Mouse (Mus musculus): ENCODE measurements around the gene Cacna1i. TPM values are rescaled to one million over a fixed set of nuclear protein-coding genes. Genes with fewer than 3 reads are reported as not detected.

Gene Cacna1i
- polyA plus RNA-seq, 1 experiment: 2.8 TPM

DNA sequence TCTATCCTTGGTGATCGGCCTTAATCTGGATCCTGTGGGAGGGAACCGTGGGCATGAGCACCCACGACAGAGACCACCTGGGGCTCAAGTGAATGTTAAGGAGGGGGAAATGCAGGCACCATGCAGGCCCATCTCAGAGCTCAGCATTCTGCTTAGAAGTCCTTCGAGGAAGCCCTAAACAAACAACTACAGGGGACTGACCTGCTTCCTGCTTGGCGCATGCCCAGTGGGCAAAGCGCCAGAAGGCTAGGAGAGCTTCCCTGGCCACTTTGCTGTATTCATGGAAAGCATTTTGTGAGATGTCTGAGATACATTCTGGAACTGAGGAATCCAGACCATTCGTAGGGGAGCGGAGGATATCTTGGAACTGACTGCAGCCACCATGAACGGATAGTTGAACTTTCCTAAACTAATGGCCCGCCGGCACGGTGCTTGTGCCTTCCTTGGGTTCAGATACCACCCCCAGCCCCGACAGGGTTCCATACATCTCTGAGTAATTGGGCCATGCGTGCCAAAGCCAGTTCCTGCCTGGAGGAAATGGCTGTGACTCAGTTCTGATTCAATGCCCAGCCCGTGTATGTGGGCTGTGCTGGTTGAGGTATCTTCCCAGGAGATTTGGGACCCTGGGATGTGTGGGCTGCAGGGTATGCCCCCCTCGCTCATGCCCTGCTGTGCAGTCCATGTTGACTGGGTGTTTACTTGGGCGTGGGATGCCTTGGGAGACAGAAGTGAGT, 127.1 kb downstream of the Cacna1i start:
- TF ChIP-seq CTCF (IDR thresholded peaks at IDR 0.05; ENCODE audit: control insufficient read depth, insufficient read depth, low read length) (no peak), POLR2A (IDR thresholded peaks at IDR 0.05; ENCODE audit: borderline replicate concordance, control insufficient read depth, low read depth, low read length) (no peak)
- 71% methylated on average over 17 of the region's 17 CpGs for WGBS
- no peak overlapping the region for H3K4me3 ChIP-seq (replicated peaks; ENCODE audit: control insufficient read depth, low read depth, low read length)
- no peak overlapping the region for H3K27ac ChIP-seq (ENCODE audit: control insufficient read depth, insufficient read depth, low read depth, low read length, poor library complexity)
- no peaks in the 10 kb centered on the region for H3K4me1 ChIP-seq (ENCODE audit: control insufficient read depth, insufficient read depth, low read length)

DNA sequence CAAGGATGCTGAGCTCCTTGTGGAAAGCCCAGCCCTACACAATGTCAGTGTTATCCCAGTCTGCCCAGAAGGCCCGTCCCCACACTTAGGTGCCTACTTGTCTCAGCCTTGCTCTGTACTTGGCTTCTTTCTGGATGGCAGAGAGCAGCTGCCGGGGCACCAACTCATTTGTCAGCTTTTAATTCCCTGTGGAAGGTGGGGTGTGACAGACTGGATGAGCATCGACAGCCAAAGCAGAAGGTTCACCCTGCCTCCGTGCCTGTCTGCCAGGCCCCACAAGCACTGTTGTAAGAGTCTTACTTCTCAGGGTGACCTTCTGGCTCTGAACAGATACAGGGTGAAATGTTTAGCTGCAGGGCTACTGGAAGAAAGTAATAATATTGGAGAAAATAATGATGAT, 128.1 kb downstream of the Cacna1i start:
- TF ChIP-seq CTCF (IDR thresholded peaks at IDR 0.05; ENCODE audit: control insufficient read depth, insufficient read depth, low read length) (no peak), POLR2A (IDR thresholded peaks at IDR 0.05; ENCODE audit: borderline replicate concordance, control insufficient read depth, low read depth, low read length) (no peak)
- WGBS: 74% methylated on average over 4 of the region's 4 CpGs
- Histone ChIP-seq H3K4me3 (replicated peaks; ENCODE audit: control insufficient read depth, low read depth, low read length) (no peak overlapping the region), H3K27ac (ENCODE audit: control insufficient read depth, insufficient read depth, low read depth, low read length, poor library complexity) (no peak overlapping the region), H3K4me1 (ENCODE audit: control insufficient read depth, insufficient read depth, low read length) (no peaks in the 10 kb centered on the region)

DNA sequence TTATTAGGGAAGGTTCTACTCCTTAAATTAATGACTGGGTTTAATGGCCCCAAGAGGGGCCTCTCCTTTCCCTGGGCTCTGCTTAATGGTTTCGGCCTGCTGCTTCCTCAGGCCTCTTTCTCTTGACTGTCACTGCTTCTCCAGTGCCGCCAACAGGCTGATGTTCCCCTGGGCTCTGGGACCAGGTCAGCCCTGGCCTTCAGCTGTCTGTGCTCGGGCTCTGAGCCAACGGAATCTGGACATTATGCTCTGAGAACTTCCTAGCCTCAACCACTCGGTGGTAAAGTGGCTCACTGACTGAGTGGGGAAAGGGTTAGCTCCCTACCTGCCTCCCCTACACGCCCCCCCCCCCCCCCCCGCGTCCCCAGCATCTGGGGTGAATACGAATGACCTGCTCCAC, 130.0 kb downstream of the Cacna1i start:
- 65% methylated on average over 9 of the region's 9 CpGs for WGBS
- no peak for TF ChIP-seq POLR2A (IDR thresholded peaks at IDR 0.05; ENCODE audit: borderline replicate concordance, control insufficient read depth, low read depth, low read length)
- TF ChIP-seq CTCF (IDR thresholded peaks at IDR 0.05; ENCODE audit: control insufficient read depth, insufficient read depth, low read length): no peak
- Histone ChIP-seq H3K4me3 (replicated peaks; ENCODE audit: control insufficient read depth, low read depth, low read length) (no peak overlapping the region), H3K4me1 (ENCODE audit: control insufficient read depth, insufficient read depth, low read length) (no peaks in the 10 kb centered on the region), H3K27ac (ENCODE audit: control insufficient read depth, insufficient read depth, low read depth, low read length, poor library complexity) (no peak overlapping the region)

DNA sequence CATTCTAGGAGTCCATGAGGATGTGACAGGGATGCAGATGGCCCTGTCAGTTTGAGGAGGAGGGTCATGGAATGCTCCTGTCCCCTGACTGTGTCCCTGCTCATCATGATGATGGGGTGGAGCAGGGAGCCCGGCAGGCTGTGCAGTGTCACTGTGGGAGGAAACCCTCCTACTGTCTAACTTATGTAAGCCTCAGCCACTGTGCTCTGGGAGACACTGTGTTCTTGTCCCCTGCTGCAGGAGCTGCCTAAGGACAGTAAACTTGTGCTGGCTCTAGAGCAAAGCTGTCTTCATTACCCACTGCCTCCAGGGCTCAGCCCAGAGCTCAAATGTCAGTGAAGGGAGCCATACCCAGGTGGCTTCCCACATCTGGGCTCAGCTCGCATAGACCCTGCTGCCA, 131.1 kb downstream of the Cacna1i start:
- WGBS: 59% methylated on average over 2 of the region's 2 CpGs
- no peak for TF ChIP-seq CTCF (IDR thresholded peaks at IDR 0.05; ENCODE audit: control insufficient read depth, insufficient read depth, low read length)
- TF ChIP-seq POLR2A (IDR thresholded peaks at IDR 0.05; ENCODE audit: borderline replicate concordance, control insufficient read depth, low read depth, low read length): no peak
- H3K4me3 ChIP-seq (replicated peaks; ENCODE audit: control insufficient read depth, low read depth, low read length): no peak overlapping the region
- H3K4me1 ChIP-seq (ENCODE audit: control insufficient read depth, insufficient read depth, low read length): no peaks in the 10 kb centered on the region
- H3K27ac ChIP-seq (ENCODE audit: control insufficient read depth, insufficient read depth, low read depth, low read length, poor library complexity): no peak overlapping the region

DNA sequence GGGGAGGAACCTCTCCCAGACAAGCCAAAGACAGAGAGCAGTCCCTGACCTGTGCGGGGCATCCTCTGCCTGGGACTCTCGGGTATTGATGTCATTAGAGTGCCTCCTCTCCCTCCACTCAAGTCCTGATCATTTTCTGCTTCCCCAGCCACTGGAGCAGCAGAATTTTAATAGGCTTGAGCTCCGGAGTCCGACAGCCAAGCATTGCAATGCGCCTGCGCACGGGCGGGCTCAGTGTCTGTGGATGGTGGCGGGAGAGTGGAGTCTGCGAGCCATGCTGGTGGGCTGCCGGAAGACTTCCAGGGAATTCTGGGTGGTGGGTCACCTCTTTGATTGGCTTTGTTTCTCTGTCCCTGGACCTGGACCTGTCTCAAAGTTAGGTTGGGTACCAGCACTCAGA, 143.3 kb downstream of the Cacna1i start:
- TF ChIP-seq CTCF (IDR thresholded peaks at IDR 0.05; ENCODE audit: control insufficient read depth, insufficient read depth, low read length): no peak
- TF ChIP-seq POLR2A (IDR thresholded peaks at IDR 0.05; ENCODE audit: borderline replicate concordance, control insufficient read depth, low read depth, low read length): no peak
- WGBS: 90% methylated on average over 11 of the region's 11 CpGs
- Histone ChIP-seq H3K4me3 (replicated peaks; ENCODE audit: control insufficient read depth, low read depth, low read length) (no peak overlapping the region), H3K4me1 (ENCODE audit: control insufficient read depth, insufficient read depth, low read length) (no peaks in the 10 kb centered on the region), H3K27ac (ENCODE audit: control insufficient read depth, insufficient read depth, low read depth, low read length, poor library complexity) (no peak overlapping the region)

DNA sequence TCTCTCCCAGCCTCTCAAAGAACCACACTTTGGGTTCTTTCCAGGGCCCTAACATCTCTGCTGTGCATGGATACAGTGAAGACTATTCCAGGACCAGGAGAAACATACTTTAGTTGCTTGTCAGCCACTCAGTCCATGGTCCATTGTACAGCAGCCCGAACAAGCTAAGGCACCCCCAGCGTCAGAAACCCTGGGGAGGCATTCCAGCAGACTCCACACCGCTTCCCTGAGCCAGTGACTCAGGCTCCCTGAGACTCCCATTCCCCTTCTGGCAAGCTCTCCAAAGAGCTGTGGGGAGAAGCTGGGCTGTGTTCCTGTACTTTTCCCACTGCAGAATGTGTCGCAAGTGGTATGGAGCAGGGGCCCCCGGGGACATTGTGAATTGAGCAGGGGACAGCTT, 149.9 kb downstream of the Cacna1i start:
- no peak overlapping the region for H3K27ac ChIP-seq (ENCODE audit: control insufficient read depth, insufficient read depth, low read depth, low read length, poor library complexity)
- no peak overlapping the region for H3K4me3 ChIP-seq (replicated peaks; ENCODE audit: control insufficient read depth, low read depth, low read length)
- TF ChIP-seq CTCF (IDR thresholded peaks at IDR 0.05; ENCODE audit: control insufficient read depth, insufficient read depth, low read length) (no peak), POLR2A (IDR thresholded peaks at IDR 0.05; ENCODE audit: borderline replicate concordance, control insufficient read depth, low read depth, low read length) (no peak)
- no peaks in the 10 kb centered on the region for H3K4me1 ChIP-seq (ENCODE audit: control insufficient read depth, insufficient read depth, low read length)
- 80% methylated on average over 5 of the region's 5 CpGs for WGBS

DNA sequence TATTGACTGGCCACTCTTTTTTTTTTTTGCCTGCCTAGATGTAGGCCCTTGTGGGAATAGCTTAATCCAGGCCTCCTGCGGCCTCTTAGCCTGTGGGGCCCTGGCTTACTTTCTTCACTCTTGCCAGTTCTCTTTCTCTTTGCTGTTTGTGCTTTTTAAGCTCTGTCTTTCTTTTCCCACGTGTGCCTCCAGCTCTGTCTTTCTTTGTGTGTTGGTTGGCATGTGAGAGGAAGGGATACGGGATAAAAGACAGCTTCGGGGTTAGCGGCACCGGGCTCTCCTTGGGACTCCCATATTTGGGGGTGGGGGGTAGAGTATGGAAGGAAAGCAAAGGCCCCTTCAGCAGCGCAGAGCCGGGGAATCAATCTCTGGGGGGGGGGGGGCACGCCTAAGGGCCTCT, 151.0 kb downstream of the Cacna1i start:
- no peak overlapping the region for H3K4me3 ChIP-seq (replicated peaks; ENCODE audit: control insufficient read depth, low read depth, low read length)
- no peaks in the 10 kb centered on the region for H3K4me1 ChIP-seq (ENCODE audit: control insufficient read depth, insufficient read depth, low read length)
- WGBS: 81% methylated on average over 9 of the region's 9 CpGs
- H3K27ac ChIP-seq (ENCODE audit: control insufficient read depth, insufficient read depth, low read depth, low read length, poor library complexity): no peak overlapping the region
- TF ChIP-seq POLR2A (IDR thresholded peaks at IDR 0.05; ENCODE audit: borderline replicate concordance, control insufficient read depth, low read depth, low read length) (no peak), CTCF (IDR thresholded peaks at IDR 0.05; ENCODE audit: control insufficient read depth, insufficient read depth, low read length) (no peak)

DNA sequence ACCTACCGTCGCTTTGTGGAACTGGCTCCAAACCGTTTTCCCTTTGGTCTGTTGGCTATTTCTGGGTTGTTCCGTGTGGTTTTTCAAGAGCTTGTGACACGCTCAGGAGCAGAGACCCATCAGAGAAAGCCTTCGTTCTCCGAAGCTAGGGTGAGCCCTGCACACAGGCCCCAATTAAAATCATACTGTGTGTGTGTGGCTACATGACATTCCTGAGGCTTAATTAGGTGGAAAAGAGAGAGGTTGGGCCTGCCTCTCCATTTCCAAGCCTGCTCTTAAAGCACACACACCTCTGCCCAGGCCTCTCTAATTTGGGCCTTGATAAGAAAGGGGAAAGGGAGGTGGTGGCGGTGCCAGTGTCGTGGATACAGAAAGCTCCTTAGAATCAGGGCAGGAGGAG, 151.4 kb downstream of the Cacna1i start:
- TF ChIP-seq CTCF (IDR thresholded peaks at IDR 0.05; ENCODE audit: control insufficient read depth, insufficient read depth, low read length) (no peak), POLR2A (IDR thresholded peaks at IDR 0.05; ENCODE audit: borderline replicate concordance, control insufficient read depth, low read depth, low read length) (no peak)
- H3K4me1 ChIP-seq (ENCODE audit: control insufficient read depth, insufficient read depth, low read length): no peaks in the 10 kb centered on the region
- WGBS: 82% methylated on average over 9 of the region's 9 CpGs
- no peak overlapping the region for H3K4me3 ChIP-seq (replicated peaks; ENCODE audit: control insufficient read depth, low read depth, low read length)
- no peak overlapping the region for H3K27ac ChIP-seq (ENCODE audit: control insufficient read depth, insufficient read depth, low read depth, low read length, poor library complexity)

DNA sequence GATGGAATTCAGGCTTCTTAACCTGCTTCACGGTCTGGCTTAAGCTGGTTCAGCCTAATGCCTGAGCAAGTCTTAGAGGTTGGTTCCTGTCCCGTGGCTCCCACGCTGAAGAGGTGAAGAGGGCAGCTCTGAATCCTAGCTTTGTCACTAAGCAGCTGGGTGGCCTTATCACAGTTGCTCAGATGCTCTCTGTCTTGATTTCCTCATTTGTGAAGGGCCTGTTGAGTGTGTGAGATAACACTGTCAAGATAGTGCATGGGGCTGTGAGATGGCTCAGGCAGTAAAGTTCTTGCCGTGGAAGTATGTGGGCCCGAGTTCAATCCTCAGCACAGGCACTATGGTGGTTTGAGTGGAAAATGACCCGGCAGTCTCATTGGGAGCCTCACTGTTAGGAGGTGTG, 153.2 kb downstream of the Cacna1i start:
- 38% methylated on average over 6 of the region's 6 CpGs for WGBS
- no peaks in the 10 kb centered on the region for H3K4me1 ChIP-seq (ENCODE audit: control insufficient read depth, insufficient read depth, low read length)
- no peak overlapping the region for H3K27ac ChIP-seq (ENCODE audit: control insufficient read depth, insufficient read depth, low read depth, low read length, poor library complexity)
- no peak overlapping the region for H3K4me3 ChIP-seq (replicated peaks; ENCODE audit: control insufficient read depth, low read depth, low read length)
- no peak for TF ChIP-seq CTCF (IDR thresholded peaks at IDR 0.05; ENCODE audit: control insufficient read depth, insufficient read depth, low read length)
- TF ChIP-seq POLR2A (IDR thresholded peaks at IDR 0.05; ENCODE audit: borderline replicate concordance, control insufficient read depth, low read depth, low read length): no peak

Measured in bone marrow, adult 2 months (tissue).